Mouse (Mus musculus) thymus, adult 2 months (tissue): ENCODE measurements around the gene Gm21969. TPM values are rescaled to one million over a fixed set of nuclear protein-coding genes. Genes with fewer than 3 reads are reported as not detected.

Experiments
- DNase-seq: peaks from one replicate; pipeline ENCODE4 v3.0.0; 2021
- H3K27ac ChIP-seq: fragments of 200-500 bp; 2 replicates; pipeline ENCODE4 v1.5.1; 2012; ENCODE audit warnings: low read length, control low read depth; ENCODE audit not compliant: control insufficient read depth, insufficient read depth
- H3K27me3 ChIP-seq: fragments of 200-500 bp; 2 replicates; pipeline ENCODE4 v1.6.1; 2012; ENCODE audit warnings: mild to moderate bottlenecking, low read length, moderate library complexity, mixed read lengths; ENCODE audit not compliant: control insufficient read depth, insufficient read depth
- H3K36me3 ChIP-seq: fragments of 200-500 bp; 2 replicates; pipeline ENCODE4 v1.6.1; 2012; ENCODE audit warnings: mild to moderate bottlenecking, low read length, moderate library complexity; ENCODE audit not compliant: control insufficient read depth, insufficient read depth
- H3K4me1 ChIP-seq: fragments of 200-500 bp; replicated peaks from 2 replicates; pipeline ENCODE4 v1.6.1; 2012; ENCODE audit warnings: low read length; ENCODE audit not compliant: control insufficient read depth, insufficient read depth
- H3K4me3 ChIP-seq: fragments of 200-500 bp; 2 replicates; pipeline ENCODE4 v1.5.1; 2012; ENCODE audit warnings: mild to moderate bottlenecking, low read length, control low read depth, moderate library complexity; ENCODE audit not compliant: control insufficient read depth, insufficient read depth
- CTCF ChIP-seq: fragments of 200-500 bp; IDR thresholded peaks from 2 replicates; pipeline ENCODE4 v1.5.1; 2012; ENCODE audit warnings: mild to moderate bottlenecking, control low read depth, low read length, moderate library complexity, borderline replicate concordance; ENCODE audit not compliant: control insufficient read depth, poor library complexity, insufficient read depth; ENCODE audit errors: extremely low read depth
- POLR2A ChIP-seq: fragments of 200-500 bp; IDR thresholded peaks from 2 replicates; pipeline ENCODE4 v1.6.1; 2012; ENCODE audit warnings: mild to moderate bottlenecking, low read length, control low read depth, moderate library complexity; ENCODE audit not compliant: control insufficient read depth, poor library complexity, insufficient read depth; ENCODE audit errors: extremely low read depth
- WGBS: fragments of 180-500 bp; shearing (Covaris S2); methylation state at CpG from one replicate; pipeline ENCODE4 v1.1.7; 2018; 5-methylcytosine and 5-hydroxymethylcytosine counted together
- polyA plus RNA-seq: library from polyadenylated mRNA; depleted of rRNA; stranded (reverse); fragments of >200 nt; gene quantifications from 2 replicates; pipeline ENCODE4 v1.2.3, GENCODE M21; 2012

The Gm21969 gene
- polyA plus RNA-seq, 1 experiment, result not detected

DNA sequence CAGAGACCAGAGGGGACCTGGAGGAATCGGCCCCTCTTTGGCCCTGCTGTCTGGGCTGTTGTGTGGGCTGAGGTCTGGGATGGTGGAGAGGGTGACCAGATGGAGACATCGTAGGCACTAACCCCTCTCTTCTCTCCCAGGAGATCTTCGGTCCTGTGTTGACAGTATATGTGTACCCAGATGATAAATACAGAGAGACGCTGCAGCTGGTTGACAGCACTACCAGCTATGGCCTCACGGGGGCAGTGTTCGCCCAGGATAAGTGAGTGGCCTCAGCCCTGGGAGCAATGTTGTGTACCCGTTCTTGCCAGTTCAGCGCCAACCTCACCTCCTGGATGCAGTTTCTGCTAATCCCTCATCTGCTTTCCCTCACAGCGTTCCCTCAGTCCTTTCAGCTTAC lies 41.0 kb downstream of the Gm21969 start:
- no peaks in the 10 kb centered on the region for H3K36me3 ChIP-seq
- no peak overlapping the region for H3K4me3 ChIP-seq
- H3K4me1 ChIP-seq, result peaks cover 15% of the 10 kb centered on the region
- H3K27me3 ChIP-seq, result no peaks in the 10 kb centered on the region
- 25% methylated on average over 9 of the region's 9 CpGs for WGBS
- no peak overlapping the region for H3K27ac ChIP-seq
- TF ChIP-seq CTCF (peak; percentile 80), POLR2A (no peak)
- DNase-seq, result peak; percentile 74

GRCm38 (mm10) chr4:139646916-139647315 lies 43.9 kb downstream of the Gm21969 start:
- 96% methylated on average over 7 of the region's 7 CpGs for WGBS
- Histone ChIP-seq H3K27ac (no peak overlapping the region), H3K27me3 (no peaks in the 10 kb centered on the region), H3K4me1 (peaks cover 4% of the 10 kb centered on the region), H3K4me3 (no peak overlapping the region), H3K36me3 (no peaks in the 10 kb centered on the region)
- TF ChIP-seq POLR2A (no peak), CTCF (no peak)
- no peak for DNase-seq

GRCm38 (mm10) chr4:139650086-139650743 lies 47.2 kb downstream of the Gm21969 start:
- no peaks in the 10 kb centered on the region for H3K27me3 ChIP-seq
- no peak for DNase-seq
- 87% methylated on average over 15 of the region's 15 CpGs for WGBS
- no peak overlapping the region for H3K4me3 ChIP-seq
- no peaks in the 10 kb centered on the region for H3K36me3 ChIP-seq
- H3K4me1 ChIP-seq, result no peaks in the 10 kb centered on the region
- TF ChIP-seq POLR2A (no peak), CTCF (no peak)
- no peak overlapping the region for H3K27ac ChIP-seq

GRCm38 (mm10) chr4:139650907-139651306 lies 47.9 kb downstream of the Gm21969 start:
- no peak for DNase-seq
- Histone ChIP-seq H3K27me3 (no peaks in the 10 kb centered on the region), H3K4me3 (no peak overlapping the region), H3K36me3 (no peaks in the 10 kb centered on the region), H3K4me1 (no peaks in the 10 kb centered on the region), H3K27ac (no peak overlapping the region)
- TF ChIP-seq CTCF (no peak), POLR2A (no peak)
- 60% methylated on average over 11 of the region's 11 CpGs for WGBS

DNA sequence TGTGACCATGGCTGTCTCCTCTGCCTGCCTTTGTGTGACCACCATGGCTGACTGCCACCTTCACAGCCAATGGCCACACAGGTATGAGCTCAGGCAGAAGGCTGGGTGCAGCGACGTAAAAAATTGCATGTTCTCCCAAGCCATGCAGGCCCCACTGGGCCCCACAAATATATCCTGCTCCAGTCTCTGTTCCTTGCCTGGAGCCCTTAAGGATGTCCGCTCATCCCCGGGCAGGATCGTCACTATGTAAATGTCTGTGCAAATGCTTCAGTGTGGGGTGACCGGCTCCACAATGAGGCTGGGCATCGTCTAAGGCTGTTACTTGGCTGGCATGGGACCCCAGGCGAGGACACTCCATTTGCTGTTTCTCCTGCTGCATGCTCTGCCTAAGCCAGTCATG lies 50.3 kb downstream of the Gm21969 start, which contains the start of gene Tas1r2:
Tas1r2 (plus strand) TSS at position 301 of the 400 bp plus-strand sequence.
- WGBS, result 91% methylated on average over 8 of the region's 8 CpGs
- no peaks in the 10 kb centered on the region for H3K4me1 ChIP-seq

DNA sequence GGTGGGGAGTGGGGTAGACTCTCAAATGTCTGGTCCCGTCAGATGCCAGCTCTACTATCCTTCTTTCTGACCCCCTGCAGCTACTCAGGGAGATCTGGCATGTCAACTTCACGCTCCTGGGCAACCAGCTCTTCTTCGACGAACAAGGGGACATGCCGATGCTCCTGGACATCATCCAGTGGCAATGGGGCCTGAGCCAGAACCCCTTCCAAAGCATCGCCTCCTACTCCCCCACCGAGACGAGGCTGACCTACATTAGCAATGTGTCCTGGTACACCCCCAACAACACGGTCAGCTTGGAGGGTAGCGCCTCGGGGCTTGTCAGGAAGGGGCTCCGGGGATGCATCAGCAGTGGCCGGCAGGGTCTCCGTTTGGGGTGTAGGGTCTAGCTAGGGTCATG lies 58.9 kb downstream of the Gm21969 start:
- H3K27me3 ChIP-seq, result no peaks in the 10 kb centered on the region
- H3K4me3 ChIP-seq, result no peak overlapping the region
- H3K4me1 ChIP-seq, result no peaks in the 10 kb centered on the region
- no peak overlapping the region for H3K27ac ChIP-seq
- no peaks in the 10 kb centered on the region for H3K36me3 ChIP-seq
- TF ChIP-seq POLR2A (no peak), CTCF (no peak)
- no peak for DNase-seq
- 91% methylated on average over 14 of the region's 14 CpGs for WGBS

More for the DNA sequence above, 50.3 kb downstream of the Gm21969 start, which contains the start of gene Tas1r2:
- TF ChIP-seq POLR2A, result no peak
- no peak for TF ChIP-seq CTCF
- H3K36me3 ChIP-seq, result no peaks in the 10 kb centered on the region
- no peaks in the 10 kb centered on the region for H3K27me3 ChIP-seq
- no peak for DNase-seq
- no peak within 1 kb of the TSS for H3K4me3 ChIP-seq
- H3K27ac ChIP-seq, result no peak within 1 kb of the TSS
